Mouse (Mus musculus) liver, embryonic 11.5 days (tissue): ENCODE results near the gene Gm37240. TPM values are rescaled to one million over a fixed set of nuclear protein-coding genes. Genes with fewer than 3 reads are reported as not detected.

ENCODE experiments used
- ATAC-seq: fragments of 200-750 bp; cut with Nextera tagmentation; replicated peaks from 2 replicates; pipeline ENCODE4 v1.8.0; 2017; ENCODE audit warnings: moderate number of reproducible peaks, mild to moderate bottlenecking, moderate TSS enrichment, moderate library complexity; ENCODE audit not compliant: low FRiP score
- DNase-seq: peaks from one replicate; pipeline ENCODE4 v3.0.0-alpha.2; 2017; ENCODE audit warnings: low spot score
- H3K27ac ChIP-seq: fragments of 300-500 bp; sonication (generic); 2 replicates; pipeline ENCODE4 v1.5.1; 2014; ENCODE audit warnings: mild to moderate bottlenecking, low read depth, low read length, control low read depth
- H3K27me3 ChIP-seq: fragments of 300-500 bp; sonication (generic); replicated peaks from 2 replicates; pipeline ENCODE4 v1.6.1; 2014; ENCODE audit warnings: low read length, mixed read lengths; ENCODE audit not compliant: control insufficient read depth, insufficient read depth
- H3K36me3 ChIP-seq: fragments of 300-500 bp; sonication (generic); 2 replicates; pipeline ENCODE4 v1.6.1; 2014; ENCODE audit warnings: mild to moderate bottlenecking, low read length, moderate library complexity, mixed read lengths; ENCODE audit not compliant: control insufficient read depth, insufficient read depth
- H3K4me1 ChIP-seq: fragments of 300-500 bp; sonication (generic); replicated peaks from 2 replicates; pipeline ENCODE4 v1.6.1; 2014; ENCODE audit warnings: low read length, mixed read lengths; ENCODE audit not compliant: control insufficient read depth, insufficient read depth
- H3K4me2 ChIP-seq: fragments of 300-500 bp; sonication (generic); 2 replicates; pipeline ENCODE4 v1.6.1; 2014; ENCODE audit warnings: mild to moderate bottlenecking, control low read depth, moderate library complexity
- H3K4me3 ChIP-seq: fragments of 300-500 bp; sonication (generic); 2 replicates; pipeline ENCODE4 v1.5.1; 2014; ENCODE audit warnings: low read depth, low read length, control low read depth
- H3K9ac ChIP-seq: fragments of 300-500 bp; sonication (generic); 2 replicates; pipeline ENCODE4 v1.6.1; 2014; ENCODE audit warnings: low read depth, low read length, control low read depth
- H3K9me3 ChIP-seq: fragments of 300-500 bp; sonication (generic); 2 replicates; pipeline ENCODE4 v1.6.1; 2016; ENCODE audit warnings: low read length, inconsistent platforms, mixed read lengths; ENCODE audit not compliant: control insufficient read depth
- WGBS: fragments of 180-500 bp; shearing (Covaris S2); extraction: QIAGEN DNeasy Blood & Tissue Kit; methylation state at CpG from one replicate; pipeline ENCODE4 v1.1.7; 2014; 5-methylcytosine and 5-hydroxymethylcytosine counted together
- polyA plus RNA-seq: library from polyadenylated mRNA; unstranded; fragments of >200 nt; fragmentation: Nextera tagmentation; extraction: Ambion mirVana; gene quantifications from 2 replicates; pipeline ENCODE4 v1.2.1, GENCODE M21; 2014

Gene Gm37240
- polyA plus RNA-seq, 1 experiment from 2014 or later = 1.6 TPM

DNA sequence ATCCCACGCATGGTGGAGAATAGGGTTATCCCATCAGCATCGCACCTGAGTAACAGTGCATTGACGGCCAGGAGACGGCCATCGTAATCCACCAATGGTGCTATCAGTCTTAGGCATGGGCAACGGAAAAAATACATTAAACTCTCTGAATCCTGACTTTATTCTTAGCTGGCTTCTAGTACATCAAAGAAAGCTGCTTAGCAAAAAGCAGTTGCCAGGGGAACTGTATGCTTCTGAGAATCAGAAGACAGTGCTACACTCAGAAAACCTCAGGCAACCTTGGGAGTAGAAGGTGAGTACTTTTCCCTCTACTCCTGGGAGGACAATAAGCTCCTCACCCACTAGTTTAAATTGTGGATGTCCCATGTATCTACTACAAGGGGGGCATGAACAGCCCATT lies 219.6 kb downstream of the Gm37240 start:
- H3K4me2 ChIP-seq = no peak overlapping the region
- peaks cover 2% of the 10 kb centered on the region; the same call in 1 of the 2 replicates for H3K27me3 ChIP-seq
- H3K9me3 ChIP-seq = no peaks in the 10 kb centered on the region
- H3K4me3 ChIP-seq = no peak overlapping the region
- H3K4me1 ChIP-seq = no peaks in the 10 kb centered on the region
- ATAC-seq = no peak
- no peak for DNase-seq
- H3K27ac ChIP-seq = no peak overlapping the region
- WGBS = 86% methylated on average over 6 of the region's 6 CpGs
- H3K36me3 ChIP-seq = no peaks in the 10 kb centered on the region
- H3K9ac ChIP-seq = no peak overlapping the region

DNA sequence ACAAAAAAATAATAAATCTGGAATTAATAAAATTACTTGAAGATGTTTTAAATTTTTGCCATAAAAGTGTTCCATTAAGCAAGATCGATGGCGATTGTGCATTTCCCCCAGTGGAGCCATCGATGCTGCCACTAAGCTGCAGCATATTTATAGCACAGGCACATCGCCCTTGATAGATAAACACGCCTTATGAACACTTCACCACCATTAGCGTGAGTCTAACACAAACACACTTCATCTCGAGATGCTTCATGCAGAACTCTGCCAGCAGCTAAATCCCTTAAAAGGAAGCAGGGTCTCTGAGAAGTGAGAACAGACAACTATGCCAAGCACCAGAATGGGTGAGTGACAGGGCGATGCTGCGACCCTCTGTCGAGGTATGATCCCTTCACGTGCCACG lies 220.6 kb downstream of the Gm37240 start:
- Histone ChIP-seq H3K4me3 (no peak overlapping the region), H3K9ac (no peak overlapping the region), H3K9me3 (no peaks in the 10 kb centered on the region), H3K4me1 (no peaks in the 10 kb centered on the region), H3K27me3 (no peaks in the 10 kb centered on the region; the same call in 1 of the 2 replicates), H3K36me3 (no peaks in the 10 kb centered on the region), H3K27ac (no peak overlapping the region), H3K4me2 (no peak overlapping the region)
- no peak for ATAC-seq
- 78% methylated on average over 12 of the region's 12 CpGs for WGBS
- DNase-seq = no peak

DNA sequence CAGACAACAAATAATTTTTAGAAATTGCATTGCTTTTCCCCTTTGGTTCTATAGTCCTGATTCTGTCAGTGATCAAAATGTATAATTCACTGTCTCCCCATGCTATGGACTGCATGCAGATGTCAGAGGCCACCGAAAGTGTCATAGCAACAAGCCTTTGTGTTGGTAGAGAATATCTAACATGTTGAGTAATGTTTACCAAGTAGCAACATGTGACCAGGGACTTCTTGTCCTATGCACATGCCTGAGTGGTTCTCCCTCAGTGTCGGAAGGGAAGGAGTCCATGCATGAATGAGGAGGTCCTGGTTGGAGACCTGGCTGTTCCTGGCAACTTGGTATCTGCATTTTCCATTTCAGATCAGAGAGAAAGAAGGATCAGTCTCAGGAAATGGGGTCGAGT lies 221.2 kb downstream of the Gm37240 start:
- no peaks in the 10 kb centered on the region for H3K9me3 ChIP-seq
- no peak overlapping the region for H3K27ac ChIP-seq
- H3K27me3 ChIP-seq = no peaks in the 10 kb centered on the region; the same call in 1 of the 2 replicates
- H3K4me3 ChIP-seq = no peak overlapping the region
- no peak for ATAC-seq
- 73% methylated on average over 3 of the region's 3 CpGs for WGBS
- no peaks in the 10 kb centered on the region for H3K36me3 ChIP-seq
- H3K4me2 ChIP-seq = no peak overlapping the region
- no peak for DNase-seq
- no peak overlapping the region for H3K9ac ChIP-seq
- no peaks in the 10 kb centered on the region for H3K4me1 ChIP-seq

DNA sequence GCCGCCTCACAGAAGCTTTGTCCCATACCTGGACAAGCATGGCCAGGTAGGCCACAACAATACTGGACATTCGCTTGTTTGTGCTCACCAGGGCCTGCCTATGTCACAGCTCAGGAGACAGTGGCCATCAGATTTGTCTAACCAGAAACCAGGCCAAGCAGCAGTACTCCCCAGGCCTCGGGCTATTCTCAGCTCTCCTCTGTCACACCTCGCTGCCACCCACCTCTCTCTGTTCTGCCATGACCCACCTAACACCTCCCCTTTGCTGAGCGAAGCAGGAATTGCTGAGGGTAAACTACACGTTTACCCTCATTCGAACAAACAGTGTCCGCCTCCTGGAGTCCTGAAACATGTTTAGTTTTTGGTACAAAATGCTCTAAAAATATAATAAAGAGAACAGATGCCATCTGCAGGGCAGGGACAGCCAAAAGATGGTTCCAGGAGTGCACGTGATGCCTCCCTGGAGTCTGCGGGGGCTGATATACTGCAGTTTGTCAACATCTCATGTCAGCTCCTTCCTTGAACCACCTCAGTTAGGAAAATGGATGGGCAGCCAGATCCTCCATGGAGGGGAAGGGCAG lies 222.6 kb downstream of the Gm37240 start:
- no peaks in the 10 kb centered on the region for H3K36me3 ChIP-seq
- H3K4me1 ChIP-seq = no peaks in the 10 kb centered on the region
- DNase-seq (no peak), ATAC-seq (no peak)
- no peaks in the 10 kb centered on the region for H3K9me3 ChIP-seq
- H3K27me3 ChIP-seq = no peaks in the 10 kb centered on the region; the same call in 1 of the 2 replicates
- WGBS = 78% methylated on average over 10 of the region's 10 CpGs
- no peak overlapping the region for H3K4me2 ChIP-seq
- no peak overlapping the region for H3K4me3 ChIP-seq
- no peak overlapping the region for H3K9ac ChIP-seq
- no peak overlapping the region for H3K27ac ChIP-seq

DNA sequence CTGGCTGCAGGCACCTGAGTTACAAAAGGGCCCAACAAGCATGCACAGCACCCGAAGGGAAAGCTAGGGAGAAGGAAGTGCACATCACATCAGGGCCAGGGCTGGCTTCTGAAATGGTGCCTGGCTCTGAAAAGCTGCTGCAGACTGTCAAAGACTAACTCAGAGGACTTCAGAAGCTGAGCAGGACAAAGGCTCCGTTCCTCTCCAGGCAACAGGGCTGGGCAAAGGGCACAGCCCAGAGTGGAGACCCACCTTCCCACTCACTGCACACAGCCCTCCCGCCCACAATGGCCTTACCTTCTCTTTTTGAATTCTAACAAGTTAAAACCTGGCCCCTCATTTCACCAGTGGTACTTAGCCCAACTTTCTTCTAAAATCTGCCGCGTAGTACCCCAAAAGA lies 223.5 kb downstream of the Gm37240 start:
- H3K36me3 ChIP-seq = no peaks in the 10 kb centered on the region
- no peak for ATAC-seq
- H3K4me2 ChIP-seq = no peak overlapping the region
- no peak overlapping the region for H3K9ac ChIP-seq
- DNase-seq = no peak
- H3K4me1 ChIP-seq = no peaks in the 10 kb centered on the region
- 74% methylated on average over 5 of the region's 5 CpGs for WGBS
- H3K27me3 ChIP-seq = no peaks in the 10 kb centered on the region; the same call in 1 of the 2 replicates
- H3K9me3 ChIP-seq = no peaks in the 10 kb centered on the region
- H3K27ac ChIP-seq = no peak overlapping the region
- no peak overlapping the region for H3K4me3 ChIP-seq

DNA sequence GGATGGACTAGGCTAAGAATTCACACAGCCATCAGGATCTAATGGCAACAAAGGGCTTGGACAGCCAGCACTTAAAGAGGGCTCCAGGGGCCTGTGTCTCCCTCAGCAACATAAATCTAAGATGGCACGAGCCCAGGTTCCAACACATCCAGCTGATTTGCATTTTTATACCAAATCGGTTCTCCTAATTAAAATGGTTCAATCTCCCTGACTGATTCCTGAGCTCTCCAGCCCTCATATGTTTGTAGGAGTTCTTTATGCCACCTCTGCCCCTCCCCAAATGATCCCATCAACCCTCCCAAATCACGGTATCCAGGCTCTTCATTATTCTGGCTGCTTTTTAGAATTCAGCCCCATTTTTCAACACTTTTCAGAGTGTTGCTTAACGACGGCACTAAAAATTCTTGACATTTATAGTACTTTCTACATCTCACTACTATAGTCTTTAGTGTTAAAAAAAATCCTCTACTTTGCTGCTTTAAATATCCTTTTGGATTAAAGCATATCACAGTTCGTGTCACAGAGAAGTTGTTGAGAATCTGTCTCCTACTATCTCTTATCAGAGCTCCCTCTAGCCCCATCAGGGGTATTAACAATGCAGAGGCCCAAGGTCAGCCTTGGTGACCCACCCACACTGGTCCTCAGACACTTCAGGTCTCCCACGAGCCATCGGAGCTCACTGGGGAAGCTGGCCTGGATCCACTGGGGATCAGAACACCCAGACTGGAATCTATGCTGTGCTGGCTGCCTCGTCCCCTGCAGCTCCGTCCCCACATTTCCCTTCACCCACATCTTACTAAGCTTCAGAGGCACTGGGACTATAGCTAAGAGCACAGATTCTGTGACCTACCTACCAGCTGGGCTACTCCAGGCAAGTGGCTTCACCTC lies 225.1 kb downstream of the Gm37240 start:
- Histone ChIP-seq H3K27ac (no peak overlapping the region), H3K4me3 (no peak overlapping the region), H3K4me1 (no peaks in the 10 kb centered on the region)

DNA sequence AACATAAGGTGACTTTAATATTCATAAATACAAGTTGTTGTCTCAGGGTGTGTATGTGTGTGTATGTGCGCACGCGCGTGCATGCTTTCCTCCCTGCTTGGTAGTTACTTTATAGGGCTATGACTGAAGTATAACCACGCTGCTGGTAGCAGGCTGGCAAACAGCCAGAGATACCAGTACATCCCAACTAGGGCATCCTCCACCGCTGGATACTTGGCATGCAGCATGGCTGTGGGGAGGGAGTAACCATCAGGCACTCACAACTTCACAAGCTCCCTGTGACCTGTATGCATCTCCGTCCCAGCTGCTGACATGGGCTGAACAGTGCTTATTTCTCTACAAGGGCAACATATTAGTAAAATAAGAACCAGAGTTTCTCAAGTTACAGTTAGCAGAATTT lies 227.6 kb downstream of the Gm37240 start:
- H3K4me2 ChIP-seq = no peak overlapping the region
- no peak overlapping the region for H3K27ac ChIP-seq
- 92% methylated on average over 7 of the region's 7 CpGs for WGBS
- ATAC-seq = no peak
- no peak overlapping the region for H3K4me3 ChIP-seq
- H3K36me3 ChIP-seq = no peaks in the 10 kb centered on the region
- H3K9ac ChIP-seq = no peak overlapping the region
- DNase-seq = no peak
- no peaks in the 10 kb centered on the region for H3K9me3 ChIP-seq
- H3K27me3 ChIP-seq = no peaks in the 10 kb centered on the region
- H3K4me1 ChIP-seq = no peaks in the 10 kb centered on the region

More for the DNA sequence above, 225.1 kb downstream of the Gm37240 start:
- WGBS = 69% methylated on average over 10 of the region's 10 CpGs
- H3K9me3 ChIP-seq = no peaks in the 10 kb centered on the region
- no peak for DNase-seq
- H3K4me2 ChIP-seq = no peak overlapping the region
- H3K9ac ChIP-seq = no peak overlapping the region
- no peak for ATAC-seq
- no peaks in the 10 kb centered on the region for H3K36me3 ChIP-seq
- no peaks in the 10 kb centered on the region; the same call in 1 of the 2 replicates for H3K27me3 ChIP-seq

DNA sequence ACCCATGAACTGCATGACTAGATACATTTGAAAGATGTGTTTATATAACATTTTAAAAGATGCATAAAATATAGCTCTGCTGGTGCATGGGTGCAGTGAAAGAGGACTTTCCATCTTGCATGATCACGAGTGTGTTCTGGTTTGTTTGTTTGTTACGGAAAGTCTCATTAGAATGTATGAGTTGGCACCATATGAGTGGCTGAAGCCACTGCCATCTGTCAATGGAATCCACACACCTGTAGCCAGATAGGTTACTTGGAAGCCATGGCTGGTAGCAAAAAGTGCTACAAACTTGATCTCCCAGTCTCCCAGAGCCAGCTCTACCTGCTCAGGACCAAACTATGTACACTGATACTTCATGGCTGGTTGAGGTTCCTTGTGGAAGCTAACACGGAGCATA lies 231.8 kb downstream of the Gm37240 start:
- Histone ChIP-seq H3K36me3 (no peaks in the 10 kb centered on the region), H3K9ac (no peak overlapping the region), H3K4me2 (no peak overlapping the region), H3K9me3 (no peaks in the 10 kb centered on the region), H3K27ac (no peak overlapping the region), H3K4me1 (peaks cover 8% of the 10 kb centered on the region; the same call in 1 of the 2 replicates), H3K4me3 (no peak overlapping the region), H3K27me3 (no peaks in the 10 kb centered on the region)
- 92% methylated on average over 3 of the region's 3 CpGs for WGBS
- no peak for ATAC-seq
- DNase-seq = no peak
